Mouse (Mus musculus) CH12.LX (cell line): ENCODE measurements around the gene Cbx6. TPM values are rescaled to one million over a fixed set of nuclear protein-coding genes. Genes with fewer than 3 reads are reported as not detected.

ENCODE experiments used
- DNase-seq: peaks from one replicate; pipeline ENCODE4 v3.0.0-alpha.2; 2013; ENCODE audit errors: extremely low read depth
- H3K27ac ChIP-seq: 2 replicates; pipeline ENCODE4 v1.5.1; 2012; ENCODE audit warnings: low read depth, mild to moderate bottlenecking, control low read depth, moderate library complexity; ENCODE audit not compliant: insufficient read depth
- H3K27me3 ChIP-seq: replicated peaks from 2 replicates; pipeline ENCODE3; 2012; ENCODE audit warnings: inconsistent platforms
- H3K36me3 ChIP-seq, 2 experiments: replicated peaks in 1 of 2; 2 replicates each; pipeline versions ENCODE3 to v1.6.1; 2012; ENCODE audit warnings: inconsistent platforms in 1 of 2, low read length in 1 of 2, mild to moderate bottlenecking in 1 of 2, mixed read lengths in 1 of 2, moderate library complexity in 1 of 2; ENCODE audit not compliant: control insufficient read depth in 1 of 2, insufficient read depth in 1 of 2
- H3K4me1 ChIP-seq, 2 experiments: 2 replicates each; pipeline ENCODE4 v1.6.1; 2012; ENCODE audit warnings: inconsistent platforms in 1 of 2, moderate library complexity in 1 of 2; ENCODE audit not compliant: insufficient read depth in 2 of 2, control insufficient read depth in 1 of 2
- H3K4me2 ChIP-seq: 2 replicates; pipeline ENCODE4 v1.6.1; 2012; ENCODE audit warnings: low read depth, mild to moderate bottlenecking, control low read depth; ENCODE audit not compliant: poor library complexity, insufficient read depth, severe bottlenecking
- H3K4me3 ChIP-seq, 3 experiments: fragments of 150-350 bp in 1 of 3; sonication (generic) in 1 of 3; replicated peaks in 1 of 3; 2 replicates each; pipeline versions ENCODE3 to v1.5.1; 2011 to 2012; ENCODE audit warnings: low read depth in 2 of 3, low read length in 2 of 3, mild to moderate bottlenecking in 2 of 3, moderate library complexity in 2 of 3, control low read depth in 1 of 3, improper control_type of control experiment in 1 of 3, inconsistent platforms in 1 of 3, mixed read lengths in 1 of 3; ENCODE audit not compliant: poor library complexity in 1 of 3
- H3K79me2 ChIP-seq: replicated peaks from 2 replicates; pipeline ENCODE4 v1.6.1; 2012; ENCODE audit warnings: mild to moderate bottlenecking, moderate library complexity; ENCODE audit not compliant: control insufficient read depth, poor library complexity, insufficient read depth, severe bottlenecking; ENCODE audit errors: extremely low read depth
- H3K9ac ChIP-seq: 2 replicates; pipeline ENCODE4 v1.6.1; 2012; ENCODE audit warnings: low read depth, mild to moderate bottlenecking, control low read depth, moderate library complexity; ENCODE audit not compliant: insufficient read depth
- H3K9me3 ChIP-seq: replicated peaks from 2 replicates; pipeline ENCODE3; 2012; ENCODE audit warnings: low read length, inconsistent platforms, mixed read lengths
- CHD2 ChIP-seq: IDR thresholded peaks from 2 replicates; pipeline ENCODE4 v1.6.1; 2011; ENCODE audit warnings: low read length, improper control_type of control experiment
- CTCF ChIP-seq, 2 experiments: IDR thresholded peaks in 1 of 2; conservative IDR thresholded peaks in 1 of 2; 2 replicates each; pipeline ENCODE4 v1.5.1; 2011 to 2012; ENCODE audit warnings: low read depth in 2 of 2, low read length in 2 of 2, improper control_type of control experiment in 1 of 2, inconsistent platforms in 1 of 2, mild to moderate bottlenecking in 1 of 2, moderate library complexity in 1 of 2
- ELF1 ChIP-seq: IDR thresholded peaks from 2 replicates; pipeline ENCODE4 v1.6.1; 2014; ENCODE audit warnings: low read depth, mild to moderate bottlenecking, inconsistent platforms, low read length, improper control_type of control experiment
- EP300 ChIP-seq: IDR thresholded peaks from 2 replicates; pipeline ENCODE4 v1.6.1; 2011; ENCODE audit warnings: low read length, improper control_type of control experiment
- JUN ChIP-seq: IDR thresholded peaks from 2 replicates; pipeline ENCODE4 v1.6.1; 2011; ENCODE audit warnings: low read depth, mild to moderate bottlenecking, low read length, improper control_type of control experiment, moderate library complexity; ENCODE audit not compliant: insufficient read depth
- KAT2A ChIP-seq: IDR thresholded peaks from 2 replicates; pipeline ENCODE4 v1.6.1; 2012; ENCODE audit warnings: low read length, improper control_type of control experiment, inconsistent platforms; ENCODE audit not compliant: insufficient replicate concordance
- MAFK ChIP-seq: IDR thresholded peaks from 2 replicates; pipeline ENCODE4 v1.6.1; 2011; ENCODE audit warnings: low read length, improper control_type of control experiment; ENCODE audit not compliant: insufficient replicate concordance
- MAZ ChIP-seq: IDR thresholded peaks from 2 replicates; pipeline ENCODE4 v1.6.1; 2012; ENCODE audit warnings: low read depth, mild to moderate bottlenecking, inconsistent platforms, low read length, improper control_type of control experiment, moderate library complexity
- MEF2A ChIP-seq: IDR thresholded peaks from 2 replicates; pipeline ENCODE4 v1.6.1; 2014; ENCODE audit warnings: low read depth, mild to moderate bottlenecking, inconsistent platforms, low read length, improper control_type of control experiment, borderline replicate concordance
- MYC ChIP-seq: IDR thresholded peaks from 2 replicates; pipeline ENCODE4 v1.6.1; 2011; ENCODE audit warnings: low read depth, mild to moderate bottlenecking, improper control_type of control experiment, low read length
- POLR2A ChIP-seq: IDR thresholded peaks from 2 replicates; pipeline ENCODE4 v1.6.1; 2011; ENCODE audit warnings: low read depth, mild to moderate bottlenecking, improper control_type of control experiment, low read length
- RCOR1 ChIP-seq: conservative IDR thresholded peaks from 2 replicates; pipeline ENCODE4 v1.6.1; 2012; ENCODE audit warnings: low read depth, mild to moderate bottlenecking, inconsistent platforms, low read length, improper control_type of control experiment
- TCF12 ChIP-seq: IDR thresholded peaks from 2 replicates; pipeline ENCODE4 v1.6.1; 2014; ENCODE audit warnings: low read depth, mild to moderate bottlenecking, inconsistent platforms, low read length, improper control_type of control experiment
- USF1 ChIP-seq: IDR thresholded peaks from 2 replicates; pipeline ENCODE4 v1.6.1; 2014; ENCODE audit warnings: low read depth, mild to moderate bottlenecking, inconsistent platforms, low read length, improper control_type of control experiment
- USF2 ChIP-seq: conservative IDR thresholded peaks from 2 replicates; pipeline ENCODE4 v1.6.1; 2011; ENCODE audit warnings: low read depth, low read length, improper control_type of control experiment
- ZC3H11A ChIP-seq: IDR thresholded peaks from 2 replicates; pipeline ENCODE4 v1.6.1; 2012; ENCODE audit warnings: low read depth, mild to moderate bottlenecking, inconsistent platforms, low read length, improper control_type of control experiment
- ZNF384 ChIP-seq: IDR thresholded peaks from 2 replicates; pipeline ENCODE4 v1.6.1; 2012; ENCODE audit warnings: low read depth, low read length, improper control_type of control experiment, inconsistent platforms
- dilution Hi-C: fragments of 300-500 bp; cut with MboI; formaldehyde crosslinking; loops from 2 replicates; pipeline ENCODE4 v1.14.3; 2020; ENCODE audit warnings: low sequenced_read_pairs; ENCODE audit not compliant: extremely low pct_unique_long_range_greater_than_20kb, extremely low pct_ligation_motif_present
- in situ Hi-C: fragments of 300-500 bp; cut with MboI; formaldehyde crosslinking; loops from 3 replicates; pipeline ENCODE4 v1.14.3; 2019; ENCODE audit warnings: low sequenced_read_pairs, low pct_ligation_motif_present, low pct_unique_long_range_greater_than_20kb, mixed read lengths
- polyA plus RNA-seq: library from polyadenylated mRNA; unstranded; fragments of >175 nt; gene quantifications from 2 replicates; pipeline ENCODE4 v1.2.1, GENCODE M21; 2012; ENCODE audit warnings: low read depth; ENCODE audit not compliant: insufficient read length
- total RNA-seq, 2 experiments: library from RNA; depleted of rRNA; stranded (reverse); fragments of 300-350 nt in 1 of 2; fragments of >200 nt in 1 of 2; gene quantifications; 2 replicates each; pipeline ENCODE4 v1.2.3; 2012 to 2014

Cbx6 gene
- total and polyA plus RNA-seq, 3 experiments: 11.1 to 40.7 (median 29.9) TPM

- DNase-seq: no peak
- no peak overlapping the region for H3K9ac ChIP-seq
- TF ChIP-seq EP300 (no peak), POLR2A (peak; percentile 17; the same call in 1 of the 2 replicates)
- H3K27me3 ChIP-seq: no peaks in the 10 kb centered on the region
- H3K4me3 ChIP-seq: no peak overlapping the region
- dilution Hi-C loops (no loop called here), in situ Hi-C loops (loop anchor here (5.0 kb wide), 1 partner anchor 55 kb away; no protein-coding TSS in a partner anchor)
- H3K27ac ChIP-seq: no peak overlapping the region
- peaks cover 0 to 47% of the 10 kb centered on the region in 2 experiments; a peak in 3 of 4 replicates for H3K4me1 ChIP-seq
- peaks cover under 1% of the 10 kb centered on the region; the same call in 1 of the 2 replicates for H3K79me2 ChIP-seq
- H3K4me2 ChIP-seq: no peak overlapping the region
- no peaks in the 10 kb centered on the region for H3K9me3 ChIP-seq
- peaks cover 51 to 94% of the 10 kb centered on the region in 2 experiments for H3K36me3 ChIP-seq
These were observed 7.3 kb downstream of the Cbx6 start for GRCm38 (mm10) chr15:79827061-79827777.

DNA sequence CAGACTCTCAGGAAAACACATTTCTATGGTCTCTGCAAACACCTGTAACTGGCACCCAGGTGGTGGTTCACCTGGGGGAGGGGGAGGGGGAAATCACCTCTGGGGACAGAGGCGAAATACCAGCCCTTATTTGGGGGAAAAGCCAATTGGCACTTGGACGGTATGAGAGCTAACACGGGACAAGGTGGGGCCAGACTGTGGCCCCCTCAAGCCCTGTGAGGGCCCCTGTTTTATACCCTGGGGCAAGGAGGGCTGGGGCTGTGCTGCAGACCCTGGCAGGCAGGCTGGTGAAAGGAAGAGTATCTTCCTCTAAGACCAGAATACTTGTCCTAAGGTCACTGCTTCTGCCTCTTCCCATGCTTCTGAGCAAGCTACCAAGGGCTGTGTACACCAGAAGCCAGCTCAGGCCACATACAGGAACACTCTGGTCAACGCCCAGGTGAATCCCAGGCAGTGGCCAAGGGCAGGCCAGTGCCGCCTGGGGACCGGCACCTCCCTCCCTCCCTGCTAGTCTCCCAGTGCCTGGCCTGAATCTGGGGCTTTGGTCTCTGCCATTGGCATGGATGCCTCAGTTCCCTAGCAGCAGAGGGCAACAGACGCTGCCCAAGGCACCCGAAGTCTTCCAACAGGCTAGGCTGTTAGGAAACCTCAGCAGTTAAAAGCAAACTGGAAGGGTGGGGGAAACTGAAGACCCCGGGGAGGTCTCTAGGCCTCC lies 8.1 kb downstream of the Cbx6 start:
- DNase-seq: no peak
- dilution Hi-C loops (no loop called here), in situ Hi-C loops (loop anchor here (5.0 kb wide), 1 partner anchor 54 kb away; no protein-coding TSS in a partner anchor)
- Histone ChIP-seq H3K4me1 (peaks cover 0 to 38% of the 10 kb centered on the region in 2 experiments; a peak in 3 of 4 replicates), H3K4me3 (no peak overlapping the region), H3K79me2 (no peaks in the 10 kb centered on the region), H3K9me3 (no peaks in the 10 kb centered on the region), H3K4me2 (no peak overlapping the region), H3K36me3 (peaks cover 46 to 89% of the 10 kb centered on the region in 2 experiments), H3K9ac (no peak overlapping the region), H3K27ac (no peak overlapping the region), H3K27me3 (no peaks in the 10 kb centered on the region)
- TF ChIP-seq ZNF384 (no peak), CHD2 (no peak), MEF2A (no peak), KAT2A (no peak), JUN (no peak), MAZ (no peak), ELF1 (no peak), ZC3H11A (no peak), MYC (no peak), RCOR1 (no peak), CTCF (conservative IDR thresholded peaks at IDR 0.05 in 1 of 2, IDR thresholded peaks at IDR 0.05 in 1 of 2; ENCODE audit: low read depth in 2 of 2, low read length in 2 of 2) (no peak), USF1 (no peak), MAFK (no peak), TCF12 (no peak), USF2 (no peak)
